Comparison of ENCODE assay signal across 8 mouse cellular contexts in the genomic region with DNA sequence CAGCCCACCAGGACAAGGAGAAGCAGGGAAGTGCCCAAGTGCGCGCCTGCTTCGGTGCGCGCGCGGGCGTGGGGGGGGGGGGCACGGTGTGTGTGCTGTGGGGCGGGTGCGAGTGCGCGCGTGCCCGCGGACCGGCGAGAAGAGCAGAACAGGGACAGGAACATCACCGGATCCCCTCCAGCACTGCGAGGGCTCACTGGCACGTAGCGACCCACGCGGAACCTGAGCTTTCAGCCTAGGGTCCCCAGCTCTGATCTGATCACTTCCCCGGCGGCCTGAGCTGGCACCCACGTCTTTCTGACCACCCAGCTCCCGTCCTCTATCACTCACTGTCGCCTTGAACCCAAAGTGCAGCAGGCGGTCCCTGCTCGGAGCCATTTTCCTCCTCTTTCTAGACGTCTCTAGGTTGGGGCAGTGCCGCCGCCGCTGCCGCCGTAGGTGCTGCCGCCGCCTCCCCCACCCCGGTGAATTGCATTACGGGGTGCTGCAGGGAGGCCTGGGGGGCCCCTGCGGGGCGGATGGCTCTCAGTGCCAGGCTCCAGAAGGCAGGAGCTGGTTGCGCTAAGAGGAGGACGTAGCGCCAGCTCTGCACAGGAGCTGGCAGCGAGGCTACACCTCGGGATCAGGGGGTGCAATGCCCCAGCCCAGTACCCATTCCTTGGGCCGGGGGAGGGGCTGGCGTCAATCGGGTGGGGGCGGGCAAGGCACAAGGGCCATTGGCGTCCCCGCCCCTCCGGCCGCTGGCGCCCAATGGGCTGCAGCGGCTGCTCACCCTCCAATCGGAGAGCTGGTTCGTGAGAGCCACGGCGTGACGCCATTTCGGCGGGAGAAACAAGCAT. TPM values are rescaled to one million over a fixed set of nuclear protein-coding genes. Genes with fewer than 3 reads are reported as not detected.
A peak's percentile ranks its signal among the peaks of the same experiment; 100 is the strongest.
DNase-seq lines count a peak whose midpoint lies in the region; ATAC-seq and TF ChIP-seq lines count a peak whose summit lies in the region.

Gene Fbxl20 (minus strand): TSS at position 618 of the 839 bp plus-strand sequence.

- no peaks in the 10 kb centered on the region for H3K9me3 ChIP-seq in hindbrain, embryonic 10.5 days
- no peaks in the 10 kb centered on the region for H3K9me3 ChIP-seq in lung, postnatal 0 days (ENCODE audit: low read length)

- H3K4me3 ChIP-seq in hindbrain, embryonic 10.5 days: peak within 1 kb of the TSS; percentile 98
- peak within 1 kb of the TSS; percentile 85 for H3K4me3 ChIP-seq in lung, postnatal 0 days (ENCODE audit: low read depth, low read length)

- H3K4me1 ChIP-seq in hindbrain, embryonic 10.5 days (replicated peaks): peaks cover 25% of the 10 kb centered on the region
- H3K4me1 ChIP-seq in lung, postnatal 0 days (ENCODE audit: insufficient read depth, low read depth, low read length): peaks cover 10% of the 10 kb centered on the region; the same call in 1 of the 2 replicates

- H3K4me2 ChIP-seq in lung, postnatal 0 days (replicated peaks; ENCODE audit: low read depth, low read length): peak within 1 kb of the TSS; percentile 92

- H3K36me3 ChIP-seq in hindbrain, embryonic 10.5 days: peaks cover 14% of the 10 kb centered on the region
- no peaks in the 10 kb centered on the region for H3K36me3 ChIP-seq in lung, postnatal 0 days (ENCODE audit: insufficient read depth, low read length)

- DNase-seq in MN1 (ENCODE audit: low spot score): peak; percentile 93
- DNase-seq in cerebellum, adult 9-10 months: peak; percentile 88
- DNase-seq in hindbrain, embryonic 10.5 days (ENCODE audit: low spot score): peak; percentile 95
- DNase-seq in layer of hippocampus, adult 9-11 months: peak; percentile 94
- peak; percentile 96 for DNase-seq in lung, postnatal 0 days (ENCODE audit: low spot score)
- peak; percentile 83 for DNase-seq in ovary, postnatal 14 days (ENCODE audit: low spot score)
- peak; percentile 92 for DNase-seq in thymus, postnatal 14 days

- H3K27me3 ChIP-seq in hindbrain, embryonic 10.5 days (ENCODE audit: insufficient read depth, poor library complexity, severe bottlenecking): no peaks in the 10 kb centered on the region
- H3K27me3 ChIP-seq in lung, postnatal 0 days (replicated peaks; ENCODE audit: insufficient read depth, low read length): no peaks in the 10 kb centered on the region

- TF ChIP-seq EP300 in lung, postnatal 0 days (IDR thresholded peaks at IDR 0.05): no peak

- WGBS in hindbrain, embryonic 10.5 days: under 1% methylated on average over 58 of the region's 65 CpGs
- WGBS in lung, postnatal 0 days: 1% methylated on average over 47 of the region's 65 CpGs

- H3K9ac ChIP-seq in lung, postnatal 0 days (replicated peaks; ENCODE audit: low read depth): peak within 1 kb of the TSS; percentile 84

- ATAC-seq in frontal cortex, adult (ENCODE audit: low TSS enrichment): peak; percentile 88
- ATAC-seq in lung, postnatal 0 days: peak; percentile 88

- peak within 1 kb of the TSS; percentile 96 for H3K27ac ChIP-seq in hindbrain, embryonic 10.5 days
- peak within 1 kb of the TSS; percentile 95 for H3K27ac ChIP-seq in lung, postnatal 0 days (ENCODE audit: low read length)

- no peak for TF ChIP-seq CTCF in lung, postnatal 0 days (IDR thresholded peaks at IDR 0.05)

RNA-seq across cellular contexts. Expression of gene Fbxl20, which starts in this region (rescaled TPM):
- 23.4 and 23.8 TPM in 2 replicates for polyA plus RNA-seq in hindbrain, embryonic 10.5 days (2016; fragmentation: Nextera tagmentation; extraction: Ambion mirVana)
- 12.8 and 13.0 TPM in 2 replicates for polyA plus RNA-seq in lung, postnatal 0 days (2015; fragmentation: Nextera tagmentation; extraction: Ambion mirVana)

Comparison
In these comparisons a context has a peak if more than half of its experiments do, and no peak if none do; other contexts are left out.
1. Peak in every context shown above with its lines: DNase-seq, ATAC-seq, H3K4me3 ChIP-seq and H3K27ac ChIP-seq.